Mouse (Mus musculus) limb, embryonic 11.5 days (tissue): ENCODE results near the gene Kif16b. TPM values are rescaled to one million over a fixed set of nuclear protein-coding genes. Genes with fewer than 3 reads are reported as not detected.
A peak's percentile ranks its signal among the peaks of the same experiment; 100 is the strongest.

Source experiments
- ATAC-seq: fragments of 200-750 bp; cut with Nextera tagmentation; 2 replicates; pipeline ENCODE4 v1.8.0; 2017; ENCODE audit warnings: low read depth; ENCODE audit not compliant: insufficient number of reproducible peaks, low FRiP score, low TSS enrichment
- DNase-seq: peaks from one replicate; pipeline ENCODE4 v3.0.0-alpha.2; 2015; ENCODE audit warnings: low spot score
- H3K27ac ChIP-seq: fragments of 300-500 bp; sonication (generic); replicated peaks from 2 replicates; pipeline ENCODE4 v1.5.1; 2014; ENCODE audit warnings: low read depth, mild to moderate bottlenecking, low read length
- H3K27me3 ChIP-seq: fragments of 300-500 bp; sonication (generic); 2 replicates; pipeline ENCODE4 v1.6.1; 2014; ENCODE audit warnings: mild to moderate bottlenecking, low read length, mixed read lengths; ENCODE audit not compliant: control insufficient read depth, insufficient read depth
- H3K36me3 ChIP-seq: fragments of 300-500 bp; sonication (generic); 2 replicates; pipeline ENCODE4 v1.6.1; 2014; ENCODE audit warnings: mild to moderate bottlenecking, low read length, moderate library complexity, mixed read lengths; ENCODE audit not compliant: control insufficient read depth, insufficient read depth
- H3K4me1 ChIP-seq: fragments of 300-500 bp; sonication (generic); 2 replicates; pipeline ENCODE4 v1.6.1; 2014; ENCODE audit warnings: low read length, mixed read lengths; ENCODE audit not compliant: control insufficient read depth, insufficient read depth
- H3K4me2 ChIP-seq: fragments of 300-500 bp; sonication (generic); 2 replicates; pipeline ENCODE4 v1.6.1; 2014; ENCODE audit warnings: low read depth, mild to moderate bottlenecking, moderate library complexity; ENCODE audit not compliant: severe bottlenecking
- H3K4me3 ChIP-seq: fragments of 300-500 bp; sonication (generic); 2 replicates; pipeline ENCODE4 v1.5.1; 2014; ENCODE audit warnings: low read depth, low read length
- H3K9ac ChIP-seq: fragments of 300-500 bp; sonication (generic); 2 replicates; pipeline ENCODE4 v1.6.1; 2014; ENCODE audit warnings: mild to moderate bottlenecking, low read length
- H3K9me3 ChIP-seq: fragments of 300-500 bp; sonication (generic); 2 replicates; pipeline ENCODE4 v1.6.1; 2016; ENCODE audit warnings: low read length; ENCODE audit not compliant: control insufficient read depth
- WGBS: fragments of 180-500 bp; shearing (Covaris S2); extraction: QIAGEN DNeasy Blood & Tissue Kit; methylation state at CpG from one replicate; pipeline ENCODE4 v1.1.7; 2014; 5-methylcytosine and 5-hydroxymethylcytosine counted together
- polyA plus RNA-seq: library from polyadenylated mRNA; unstranded; fragments of >200 nt; fragmentation: Nextera tagmentation; extraction: Ambion mirVana; gene quantifications from 2 replicates; pipeline ENCODE4 v1.2.1, GENCODE M21; 2014

The Kif16b gene
- polyA plus RNA-seq, 1 experiment from 2014 or later, result 11.7 TPM

DNA sequence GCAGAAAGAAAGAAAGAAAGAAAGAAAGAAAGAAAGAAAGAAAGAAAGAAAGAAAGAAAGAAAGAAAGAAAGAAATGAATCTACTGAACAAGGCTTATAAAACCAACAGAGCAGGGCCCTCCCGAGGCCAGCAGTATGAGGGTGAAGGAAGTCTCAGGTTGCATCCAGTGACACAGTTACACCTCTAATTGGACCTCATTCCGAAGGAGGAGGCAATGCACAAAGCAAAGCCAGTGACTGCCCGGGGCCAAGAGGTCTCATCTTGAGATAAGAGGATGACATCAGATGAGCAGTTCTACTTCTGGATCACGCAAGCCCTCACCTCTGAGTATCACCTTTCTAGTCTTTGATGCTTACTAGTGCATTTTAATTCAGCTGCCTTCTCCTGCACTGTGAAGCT lies 20.2 kb downstream of the Kif16b start:
- WGBS, result 12% methylated on average over 4 of the region's 4 CpGs
- DNase-seq, result no peak
- Histone ChIP-seq H3K4me1 (0 out of 2 replicates have a peak, but pooled peaks cover 8% of the 10 kb centered on the region), H3K27me3 (no peaks in the 10 kb centered on the region), H3K27ac (no peak overlapping the region), H3K4me3 (no peak overlapping the region), H3K4me2 (no peak overlapping the region), H3K36me3 (no peaks in the 10 kb centered on the region), H3K9me3 (no peaks in the 10 kb centered on the region), H3K9ac (no peak overlapping the region)
- ATAC-seq, result 0 out of 2 replicates have a peak, but pooled peaks have one; percentile 54

DNA sequence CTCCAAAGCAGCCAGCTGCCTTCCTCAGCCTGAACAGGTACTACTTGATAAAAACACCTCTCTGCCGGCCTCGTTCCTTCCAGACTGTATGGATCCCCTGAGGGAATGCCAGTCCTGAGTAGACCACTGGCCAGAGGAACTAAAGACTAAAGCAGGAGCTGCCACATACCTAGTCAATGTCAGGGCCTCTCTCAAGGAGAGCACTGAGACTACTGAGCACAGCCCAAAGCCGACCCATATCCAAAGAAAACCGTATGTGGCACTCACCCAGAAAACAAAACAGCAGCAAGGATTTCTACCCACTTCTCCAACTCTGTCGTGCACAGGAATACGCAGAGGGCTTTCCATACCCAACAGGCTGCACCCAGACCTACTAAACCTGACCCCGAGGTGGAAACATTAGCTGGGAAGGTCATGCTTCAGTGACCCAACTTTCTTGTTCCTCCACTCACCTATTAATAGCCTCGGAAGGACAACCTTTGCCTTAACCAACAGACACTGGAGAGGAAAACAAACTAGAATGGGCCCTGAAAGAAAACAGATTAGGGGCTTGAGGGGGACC lies 22.0 kb downstream of the Kif16b start:
- H3K4me2 ChIP-seq, result no peak overlapping the region
- H3K9ac ChIP-seq, result no peak overlapping the region
- no peaks in the 10 kb centered on the region for H3K9me3 ChIP-seq
- H3K36me3 ChIP-seq, result no peaks in the 10 kb centered on the region
- no peak overlapping the region for H3K4me3 ChIP-seq
- no peaks in the 10 kb centered on the region for H3K27me3 ChIP-seq
- H3K4me1 ChIP-seq, result 0 out of 2 replicates have a peak, but pooled peaks cover 8% of the 10 kb centered on the region
- DNase-seq, result no peak
- 78% methylated on average over 8 of the region's 8 CpGs for WGBS
- H3K27ac ChIP-seq, result no peak overlapping the region
- no peak for ATAC-seq

DNA sequence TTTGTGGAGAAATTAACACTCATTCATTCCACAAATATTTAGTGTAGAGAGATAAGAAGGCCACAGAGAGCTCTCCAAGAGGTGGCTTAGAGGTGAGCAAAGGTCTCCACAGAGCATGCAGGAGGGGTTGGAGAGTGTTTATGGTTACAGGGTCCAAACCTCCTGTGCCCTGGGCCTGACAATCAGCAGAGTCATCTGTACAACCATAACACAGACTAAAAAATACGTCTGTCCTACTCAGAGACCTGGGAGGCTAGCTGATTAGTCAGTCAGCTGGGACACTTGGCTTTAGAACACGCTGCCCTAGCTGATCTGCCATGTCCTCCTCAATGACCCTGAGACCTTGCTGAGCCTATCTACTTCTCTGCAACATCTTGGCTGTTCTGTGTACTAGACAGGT lies 24.7 kb downstream of the Kif16b start:
- no peaks in the 10 kb centered on the region for H3K9me3 ChIP-seq
- H3K36me3 ChIP-seq, result no peaks in the 10 kb centered on the region
- H3K4me1 ChIP-seq, result no peaks in the 10 kb centered on the region
- no peaks in the 10 kb centered on the region for H3K27me3 ChIP-seq
- WGBS, result 70% methylated on average over 2 of the region's 2 CpGs
- no peak overlapping the region for H3K9ac ChIP-seq
- DNase-seq (no peak), ATAC-seq (no peak)
- no peak overlapping the region for H3K4me2 ChIP-seq
- no peak overlapping the region for H3K4me3 ChIP-seq
- no peak overlapping the region for H3K27ac ChIP-seq

DNA sequence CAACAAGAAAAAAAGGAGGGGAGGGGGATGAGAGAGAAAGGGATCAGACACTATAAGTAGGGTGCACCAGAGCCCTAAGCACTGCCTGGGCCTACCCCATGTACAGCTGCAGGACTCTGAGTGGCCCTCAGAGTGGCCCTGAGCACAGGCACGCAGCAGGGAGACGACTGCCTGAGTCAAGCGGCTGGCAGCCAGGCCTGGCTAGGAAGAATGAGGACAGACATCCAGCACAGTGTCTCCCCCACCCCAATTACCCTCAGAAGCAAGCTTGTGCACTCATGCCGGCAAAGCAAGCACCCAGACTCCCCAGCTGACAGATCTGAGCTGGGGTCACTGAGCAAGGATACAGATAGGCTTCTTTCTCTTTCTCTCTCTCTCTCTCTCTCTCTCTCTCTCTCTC lies 25.4 kb downstream of the Kif16b start:
- Histone ChIP-seq H3K4me1 (no peaks in the 10 kb centered on the region), H3K4me2 (no peak overlapping the region), H3K36me3 (no peaks in the 10 kb centered on the region), H3K9me3 (no peaks in the 10 kb centered on the region), H3K27me3 (no peaks in the 10 kb centered on the region), H3K9ac (no peak overlapping the region), H3K4me3 (no peak overlapping the region), H3K27ac (no peak overlapping the region)
- ATAC-seq, result no peak
- DNase-seq, result no peak
- 23% methylated on average over 4 of the region's 4 CpGs for WGBS

DNA sequence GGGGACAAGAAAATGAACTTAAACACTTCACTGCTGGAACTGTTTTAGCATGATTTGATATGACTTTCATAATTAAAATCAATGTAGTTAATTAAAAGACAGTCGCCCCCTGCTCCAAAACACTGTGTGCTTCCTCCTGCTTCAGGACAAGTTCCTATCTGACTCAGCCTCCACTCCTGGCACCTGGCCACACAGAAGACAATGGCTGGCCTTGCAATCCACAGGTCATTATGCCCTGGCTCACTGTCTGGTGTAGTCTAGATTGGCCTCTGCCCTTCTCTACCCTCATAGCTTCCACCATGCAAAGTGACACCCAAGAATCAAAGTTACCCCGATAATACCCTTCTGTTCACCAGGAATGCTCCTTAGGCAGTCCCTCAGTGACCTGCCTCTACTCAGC lies 26.8 kb downstream of the Kif16b start:
- no peak for ATAC-seq
- 92% methylated on average over 2 of the region's 2 CpGs for WGBS

DNA sequence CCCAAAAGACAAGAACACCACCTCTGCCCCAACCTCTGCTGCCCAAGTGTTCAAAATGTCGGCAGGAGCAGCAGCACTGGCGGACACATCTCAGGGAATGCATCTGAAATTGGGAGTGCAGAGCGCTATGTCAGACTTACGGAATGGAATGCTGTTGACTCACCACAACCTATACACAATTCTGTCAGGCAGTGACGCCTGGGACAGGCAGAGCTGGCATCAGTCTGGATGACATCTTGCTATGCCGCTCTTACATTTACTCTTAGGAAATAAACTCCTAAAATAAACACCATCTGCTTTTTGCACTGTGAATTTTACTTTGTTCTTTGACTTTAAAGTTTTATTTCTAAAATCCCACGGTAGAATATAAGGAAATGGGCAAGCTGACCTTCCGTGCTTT lies 31.3 kb downstream of the Kif16b start:
- WGBS, result 92% methylated on average over 8 of the region's 8 CpGs
- no peak for DNase-seq

More for the DNA sequence above, 26.8 kb downstream of the Kif16b start:
- no peak overlapping the region for H3K4me2 ChIP-seq
- H3K4me1 ChIP-seq, result no peaks in the 10 kb centered on the region
- no peaks in the 10 kb centered on the region for H3K36me3 ChIP-seq
- H3K27ac ChIP-seq, result no peak overlapping the region
- no peak overlapping the region for H3K4me3 ChIP-seq
- H3K9me3 ChIP-seq, result no peaks in the 10 kb centered on the region
- DNase-seq, result no peak
- H3K9ac ChIP-seq, result no peak overlapping the region
- no peaks in the 10 kb centered on the region for H3K27me3 ChIP-seq

DNA sequence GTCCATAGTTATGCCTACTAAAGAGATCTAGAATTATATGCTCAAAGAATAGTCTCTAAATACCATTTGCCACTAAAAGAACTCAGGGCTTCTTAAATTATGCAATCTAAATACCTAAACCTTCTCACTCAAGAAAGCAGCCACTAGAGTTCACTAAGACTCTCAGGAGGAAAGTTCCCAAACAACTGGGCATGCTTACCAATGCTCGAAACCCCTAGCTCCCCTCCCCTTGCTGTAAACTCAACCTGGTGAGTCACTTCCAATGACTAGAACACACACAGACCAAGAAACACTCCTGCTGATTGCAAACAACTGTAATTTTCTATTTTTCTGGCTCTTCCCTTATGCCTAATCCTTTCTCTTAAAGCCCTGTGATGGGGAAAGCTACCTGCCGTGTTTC lies 33.9 kb downstream of the Kif16b start:
- Histone ChIP-seq H3K27ac (no peak overlapping the region), H3K9me3 (no peaks in the 10 kb centered on the region), H3K4me2 (no peak overlapping the region), H3K27me3 (no peaks in the 10 kb centered on the region), H3K9ac (no peak overlapping the region), H3K4me1 (no peaks in the 10 kb centered on the region), H3K4me3 (no peak overlapping the region), H3K36me3 (no peaks in the 10 kb centered on the region)
- 88% methylated on average over 2 of the region's 2 CpGs for WGBS
- DNase-seq (no peak), ATAC-seq (no peak)

More for the DNA sequence above, 31.3 kb downstream of the Kif16b start:
- Histone ChIP-seq H3K4me3 (no peak overlapping the region), H3K4me1 (no peaks in the 10 kb centered on the region), H3K4me2 (no peak overlapping the region), H3K9me3 (no peaks in the 10 kb centered on the region), H3K36me3 (no peaks in the 10 kb centered on the region), H3K27me3 (no peaks in the 10 kb centered on the region), H3K27ac (no peak overlapping the region), H3K9ac (no peak overlapping the region)
- ATAC-seq, result no peak

DNA sequence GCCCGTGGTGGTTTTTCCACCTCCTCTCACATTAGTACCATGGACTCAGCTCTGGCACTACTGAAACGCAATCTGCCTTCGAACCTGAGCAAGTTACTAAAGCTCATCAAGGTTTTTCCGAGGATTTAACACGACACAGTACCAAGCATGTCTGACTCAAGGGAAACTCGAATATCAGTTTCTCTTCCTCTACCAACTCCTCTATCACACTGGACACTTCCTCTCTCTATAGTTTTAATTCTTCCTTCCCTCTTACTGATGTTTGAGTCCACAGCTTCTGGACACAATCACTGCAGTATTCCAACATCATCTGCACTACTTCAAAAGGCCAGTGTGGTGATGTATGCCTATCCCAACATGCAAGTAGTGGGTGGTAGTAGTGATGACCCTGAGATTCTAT lies 40.3 kb downstream of the Kif16b start:
- WGBS, result 83% methylated on average over 6 of the region's 6 CpGs
- Histone ChIP-seq H3K36me3 (no peaks in the 10 kb centered on the region), H3K4me1 (no peaks in the 10 kb centered on the region), H3K27me3 (no peaks in the 10 kb centered on the region), H3K4me3 (no peak overlapping the region), H3K9me3 (no peaks in the 10 kb centered on the region), H3K27ac (no peak overlapping the region), H3K4me2 (no peak overlapping the region), H3K9ac (no peak overlapping the region)
- no peak for ATAC-seq
- DNase-seq, result no peak

DNA sequence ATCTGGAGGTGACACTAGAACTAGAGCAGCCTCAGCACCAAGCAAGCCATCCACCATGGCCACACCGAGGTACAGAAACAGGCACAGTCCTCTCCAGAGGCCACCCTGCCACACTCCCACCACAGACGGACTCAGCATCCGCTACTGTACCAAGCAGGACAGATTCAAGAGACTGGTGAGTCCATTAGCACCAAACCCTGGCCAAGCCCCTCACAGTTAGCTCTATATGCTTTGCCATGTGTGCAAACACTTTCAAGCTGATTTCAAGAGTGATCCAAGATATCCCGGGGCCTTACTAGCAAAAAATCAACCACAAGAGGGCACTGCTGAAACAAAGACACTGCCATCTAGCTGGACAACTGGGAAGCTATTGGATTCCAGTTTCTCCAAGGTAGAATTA lies 41.9 kb downstream of the Kif16b start:
- ATAC-seq, result no peak
- no peaks in the 10 kb centered on the region for H3K36me3 ChIP-seq
- no peaks in the 10 kb centered on the region for H3K27me3 ChIP-seq
- no peaks in the 10 kb centered on the region for H3K4me1 ChIP-seq
- no peak overlapping the region for H3K4me3 ChIP-seq
- no peak overlapping the region for H3K9ac ChIP-seq
- peak; percentile 55 for DNase-seq
- H3K9me3 ChIP-seq, result no peaks in the 10 kb centered on the region
- H3K27ac ChIP-seq, result no peak overlapping the region
- H3K4me2 ChIP-seq, result no peak overlapping the region
- 67% methylated on average over 4 of the region's 4 CpGs for WGBS
